Mouse (Mus musculus) midbrain, embryonic 16.5 days (tissue): Measurements from ENCODE around the gene B4galt2. TPM values are rescaled to one million over a fixed set of nuclear protein-coding genes. Genes with fewer than 3 reads are reported as not detected.
A peak's percentile ranks its signal among the peaks of the same experiment; 100 is the strongest.

ENCODE experiments used
- ATAC-seq: fragments of 200-750 bp; cut with Nextera tagmentation; 2 replicates; pipeline ENCODE4 v1.8.0; 2017; ENCODE audit warnings: moderate TSS enrichment
- H3K27ac ChIP-seq: fragments of 300-500 bp; sonication (generic); 2 replicates; pipeline ENCODE4 v1.5.1; 2014; ENCODE audit warnings: mild to moderate bottlenecking, low read length, mixed read lengths
- H3K27me3 ChIP-seq: fragments of 300-500 bp; sonication (generic); 2 replicates; pipeline ENCODE4 v1.6.1; 2014; ENCODE audit warnings: low read depth, low read length, mixed read lengths; ENCODE audit not compliant: control insufficient read depth, insufficient read depth
- H3K36me3 ChIP-seq: fragments of 300-500 bp; sonication (generic); 2 replicates; pipeline ENCODE4 v1.6.1; 2014; ENCODE audit warnings: mild to moderate bottlenecking, low read length, moderate library complexity, mixed read lengths; ENCODE audit not compliant: control insufficient read depth, insufficient read depth
- H3K4me1 ChIP-seq: fragments of 300-500 bp; sonication (generic); 2 replicates; pipeline ENCODE4 v1.6.1; 2014; ENCODE audit warnings: mild to moderate bottlenecking, low read length, mixed read lengths; ENCODE audit not compliant: control insufficient read depth, insufficient read depth
- H3K4me2 ChIP-seq: fragments of 300-500 bp; sonication (generic); 2 replicates; pipeline ENCODE4 v1.6.1; 2014; ENCODE audit warnings: mild to moderate bottlenecking, low read length, mixed read lengths
- H3K4me3 ChIP-seq: fragments of 300-500 bp; sonication (generic); 2 replicates; pipeline ENCODE4 v1.5.1; 2014; ENCODE audit warnings: low read depth, mild to moderate bottlenecking, low read length, moderate library complexity, mixed read lengths
- H3K9ac ChIP-seq: fragments of 300-500 bp; sonication (generic); 2 replicates; pipeline ENCODE4 v1.6.1; 2014; ENCODE audit warnings: low read depth, low read length, mixed read lengths
- H3K9me3 ChIP-seq: fragments of 300-500 bp; sonication (generic); replicated peaks from 2 replicates; pipeline ENCODE4 v1.6.1; 2014; ENCODE audit warnings: mild to moderate bottlenecking, low read length, mixed read lengths; ENCODE audit not compliant: control insufficient read depth, poor library complexity, severe bottlenecking
- WGBS: fragments of 180-500 bp; shearing (Covaris S2); extraction: QIAGEN DNeasy Blood & Tissue Kit; methylation state at CpG from one replicate; pipeline ENCODE4 v1.1.7; 2014; 5-methylcytosine and 5-hydroxymethylcytosine counted together
- polyA plus RNA-seq: library from polyadenylated mRNA; unstranded; fragments of >200 nt; fragmentation: Nextera tagmentation; extraction: Ambion mirVana; gene quantifications from 2 replicates; pipeline ENCODE4 v1.2.1, GENCODE M21; 2015

The B4galt2 gene
- polyA plus RNA-seq, 1 experiment from 2014 or later, result 65.5 TPM

DNA sequence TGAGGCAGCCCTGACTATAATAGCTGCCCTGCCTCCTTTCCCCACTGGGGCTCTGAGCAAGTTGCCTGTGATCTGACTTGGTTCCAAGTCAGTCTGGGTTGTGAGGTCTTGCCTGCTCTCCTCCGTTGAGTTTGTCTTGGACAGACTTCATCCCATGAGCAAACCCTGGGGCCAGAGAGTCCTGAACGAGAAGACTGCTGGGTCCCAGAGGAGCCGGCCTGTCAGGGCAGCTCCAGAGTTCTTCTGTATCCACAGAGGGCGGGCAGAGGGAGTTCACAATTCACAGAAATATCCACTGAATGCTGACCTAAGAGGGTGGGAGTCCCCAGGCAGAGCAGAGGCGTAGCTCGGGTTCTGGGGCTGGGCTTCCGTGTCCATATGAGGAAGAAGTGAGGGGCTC is 32.4 kb downstream of the B4galt2 start:
- H3K4me1 ChIP-seq, result peaks cover 4% of the 10 kb centered on the region; the same call in 1 of the 2 replicates
- H3K36me3 ChIP-seq, result no peaks in the 10 kb centered on the region
- no peak overlapping the region; the same call in 1 of the 2 replicates for H3K27ac ChIP-seq
- no peak for ATAC-seq
- 74% methylated on average over 7 of the region's 7 CpGs for WGBS
- no peaks in the 10 kb centered on the region for H3K9me3 ChIP-seq
- no peak overlapping the region for H3K4me3 ChIP-seq
- H3K9ac ChIP-seq, result no peak overlapping the region
- H3K27me3 ChIP-seq, result no peaks in the 10 kb centered on the region
- H3K4me2 ChIP-seq, result no peak overlapping the region

DNA sequence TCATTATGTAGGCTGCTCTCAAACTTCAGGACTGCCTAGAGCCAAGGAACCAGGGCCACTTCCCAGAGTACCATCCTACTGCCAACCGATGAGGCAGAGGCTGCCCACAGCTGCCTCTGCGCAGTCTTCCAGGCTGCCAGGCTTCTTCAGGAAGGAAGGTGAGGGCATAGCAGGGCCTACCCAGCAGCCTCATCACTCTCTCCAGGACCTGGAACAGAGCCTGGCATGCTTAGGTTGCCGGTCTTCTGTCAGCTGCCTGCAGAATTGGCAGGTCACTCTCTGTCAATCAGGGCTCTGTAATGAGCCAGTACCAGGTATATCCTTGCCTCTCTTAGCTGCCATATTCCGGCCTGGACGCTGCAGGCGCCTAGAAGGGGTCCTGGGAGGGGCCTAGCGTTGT is 33.1 kb downstream of the B4galt2 start:
- no peak for ATAC-seq
- Histone ChIP-seq H3K9me3 (no peaks in the 10 kb centered on the region), H3K27ac (peak overlapping the region; percentile 45; the same call in 1 of the 2 replicates), H3K27me3 (no peaks in the 10 kb centered on the region), H3K4me3 (no peak overlapping the region), H3K4me1 (peaks cover 4% of the 10 kb centered on the region; the same call in 1 of the 2 replicates), H3K4me2 (no peak overlapping the region), H3K36me3 (no peaks in the 10 kb centered on the region), H3K9ac (no peak overlapping the region)
- WGBS, result 78% methylated on average over 7 of the region's 7 CpGs

DNA sequence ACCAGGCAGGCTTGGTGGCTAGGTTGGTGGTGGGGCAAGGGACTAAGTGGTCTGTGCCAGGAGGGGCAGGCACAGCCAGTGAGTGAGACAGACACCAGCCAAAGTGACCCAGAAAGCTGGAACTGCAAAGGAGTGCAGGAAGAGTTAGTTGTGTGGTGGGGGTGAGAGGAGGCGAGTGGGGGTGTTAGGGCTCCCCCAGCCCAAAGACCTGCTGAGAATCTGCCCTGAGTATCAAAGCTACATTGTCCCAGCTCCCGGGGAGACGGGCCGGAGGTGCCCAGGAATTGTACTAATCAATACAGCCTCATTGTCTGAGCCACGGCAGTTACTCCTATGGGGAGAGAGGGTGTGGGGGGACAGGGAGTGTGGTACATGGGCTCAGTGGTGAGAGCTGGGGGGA is 33.8 kb downstream of the B4galt2 start:
- peak; percentile 75 for ATAC-seq
- Histone ChIP-seq H3K36me3 (no peaks in the 10 kb centered on the region), H3K9ac (peak overlapping the region; percentile 37), H3K27me3 (no peaks in the 10 kb centered on the region), H3K4me2 (no peak overlapping the region), H3K4me3 (no peak overlapping the region), H3K4me1 (peaks cover 4% of the 10 kb centered on the region; the same call in 1 of the 2 replicates), H3K9me3 (no peaks in the 10 kb centered on the region), H3K27ac (0 out of 2 replicates have a peak overlapping the region, but pooled peaks have one; percentile 47)
- 16% methylated on average over 5 of the region's 5 CpGs for WGBS

DNA sequence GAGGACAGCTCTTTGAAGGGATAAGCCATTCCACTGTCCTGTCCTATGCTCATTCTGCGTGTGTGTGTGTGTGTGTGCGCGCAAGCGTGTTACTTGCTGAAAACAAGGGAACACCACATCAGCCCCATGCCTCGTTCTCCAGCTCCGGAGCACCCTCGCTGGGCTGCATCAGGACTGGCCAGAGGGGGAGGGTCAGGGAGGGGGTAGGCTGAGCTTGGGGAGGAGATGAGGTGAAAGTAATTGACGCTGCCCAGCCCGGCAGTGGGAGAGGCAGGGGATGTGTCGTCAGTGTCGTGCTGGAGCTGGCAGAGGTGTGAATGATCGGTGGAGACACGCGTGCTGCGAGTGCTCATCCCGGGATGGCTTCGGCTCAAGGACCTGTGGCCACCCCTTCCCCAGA is 34.2 kb downstream of the B4galt2 start:
- no peak; the same call in 1 of the 2 replicates for ATAC-seq
- Histone ChIP-seq H3K9me3 (no peaks in the 10 kb centered on the region), H3K4me1 (peaks cover 4% of the 10 kb centered on the region; the same call in 1 of the 2 replicates), H3K9ac (peak overlapping the region; percentile 37), H3K4me3 (no peak overlapping the region), H3K27me3 (no peaks in the 10 kb centered on the region), H3K4me2 (no peak overlapping the region), H3K27ac (peak overlapping the region; percentile 47), H3K36me3 (no peaks in the 10 kb centered on the region)
- 46% methylated on average over 17 of the region's 17 CpGs for WGBS

DNA sequence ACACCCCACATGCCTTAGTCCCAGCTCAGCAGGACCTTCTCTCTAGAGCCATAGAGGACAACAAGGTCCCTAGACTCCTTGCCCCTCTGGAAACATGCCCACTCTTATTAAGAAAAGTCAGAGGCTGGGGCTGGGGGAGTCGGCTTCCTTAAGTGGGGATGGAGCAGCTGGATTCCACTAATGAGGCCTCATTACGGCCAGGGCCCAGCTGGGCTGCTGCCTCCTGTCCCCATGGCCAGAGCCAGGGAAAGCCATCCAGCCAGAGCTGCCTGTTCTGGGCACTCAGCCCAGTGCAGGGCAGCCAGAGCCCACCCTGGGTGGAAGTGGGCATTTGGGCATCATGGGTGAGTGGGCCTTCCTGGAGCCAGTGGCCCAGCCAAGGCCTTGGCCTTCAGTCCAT is 36.3 kb downstream of the B4galt2 start:
- ATAC-seq, result peak; percentile 50; the same call in 1 of the 2 replicates
- H3K9me3 ChIP-seq, result no peaks in the 10 kb centered on the region
- H3K9ac ChIP-seq, result no peak overlapping the region
- WGBS, result 30% methylated on average over 2 of the region's 2 CpGs
- no peak overlapping the region for H3K4me2 ChIP-seq
- H3K4me3 ChIP-seq, result no peak overlapping the region
- H3K4me1 ChIP-seq, result peaks cover 4% of the 10 kb centered on the region; the same call in 1 of the 2 replicates
- no peak overlapping the region for H3K27ac ChIP-seq
- no peaks in the 10 kb centered on the region for H3K36me3 ChIP-seq
- no peaks in the 10 kb centered on the region for H3K27me3 ChIP-seq

DNA sequence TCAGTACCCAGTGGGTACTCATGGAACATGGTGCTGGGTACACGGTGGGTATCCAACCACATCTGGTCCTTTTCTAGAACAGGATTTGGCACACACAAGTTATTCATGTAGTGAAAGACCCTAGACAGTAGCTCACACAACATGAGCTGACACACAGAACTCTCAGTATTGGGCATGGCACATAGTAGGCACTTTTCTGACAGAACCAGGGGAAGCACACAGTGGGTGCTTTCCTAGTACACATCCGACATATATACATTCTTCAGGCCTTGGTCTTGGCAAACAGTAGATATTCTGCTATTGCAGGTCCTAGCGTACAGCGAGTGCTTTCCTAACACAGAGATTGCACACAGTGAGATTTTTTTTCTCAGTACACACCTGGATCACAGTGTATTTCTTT is 37.0 kb downstream of the B4galt2 start:
- Histone ChIP-seq H3K4me3 (no peak overlapping the region), H3K4me2 (no peak overlapping the region), H3K27me3 (no peaks in the 10 kb centered on the region), H3K36me3 (no peaks in the 10 kb centered on the region), H3K9me3 (no peaks in the 10 kb centered on the region), H3K4me1 (peaks cover 4% of the 10 kb centered on the region; the same call in 1 of the 2 replicates), H3K9ac (no peak overlapping the region), H3K27ac (no peak overlapping the region)
- 97% methylated on average over 4 of the region's 4 CpGs for WGBS
- no peak for ATAC-seq

DNA sequence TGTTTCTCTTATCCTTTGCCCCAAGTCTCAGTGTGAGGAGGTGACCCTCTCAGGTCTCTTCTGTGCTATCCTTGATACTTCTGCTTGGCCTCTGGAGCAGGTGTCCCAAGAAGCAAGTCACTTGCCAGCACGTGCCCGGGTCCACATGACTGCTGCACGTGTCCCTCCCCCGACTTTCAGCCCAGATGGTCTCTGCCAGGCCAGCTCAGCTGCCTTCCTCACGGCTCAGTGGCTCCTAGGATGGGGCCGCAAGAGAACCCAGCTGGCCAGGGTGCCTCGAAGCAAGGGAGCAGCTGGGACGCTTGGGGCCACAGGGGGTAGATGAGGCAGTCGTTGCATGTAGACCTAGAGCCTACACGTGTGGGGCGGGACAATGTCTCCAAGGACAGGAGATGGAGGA is 38.0 kb downstream of the B4galt2 start:
- Histone ChIP-seq H3K4me1 (peaks cover 4% of the 10 kb centered on the region; the same call in 1 of the 2 replicates), H3K4me3 (no peak overlapping the region), H3K36me3 (no peaks in the 10 kb centered on the region), H3K9ac (no peak overlapping the region), H3K9me3 (no peaks in the 10 kb centered on the region), H3K27ac (no peak overlapping the region), H3K4me2 (no peak overlapping the region), H3K27me3 (no peaks in the 10 kb centered on the region)
- no peak for ATAC-seq
- 69% methylated on average over 11 of the region's 11 CpGs for WGBS

DNA sequence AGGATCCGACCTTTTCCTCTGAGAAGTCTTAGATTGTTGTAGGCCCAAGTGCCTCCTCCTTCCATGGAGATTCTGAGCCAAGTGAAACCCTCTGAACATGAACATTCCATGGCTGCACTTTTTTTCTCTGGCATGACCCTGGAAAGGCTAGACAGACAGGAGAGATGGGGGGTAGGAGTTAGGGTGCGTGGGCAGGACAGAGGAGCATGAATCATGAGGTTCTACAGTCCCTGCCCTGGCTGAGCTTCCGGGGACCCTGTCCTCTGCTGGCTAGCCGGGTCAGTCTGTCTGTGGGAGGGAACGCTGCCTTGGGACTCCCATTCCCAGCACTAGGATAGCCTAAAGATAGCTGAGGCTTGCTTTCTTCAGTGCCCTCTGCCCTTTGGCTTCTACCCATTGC is 38.8 kb downstream of the B4galt2 start:
- no peak overlapping the region for H3K4me2 ChIP-seq
- 89% methylated on average over 5 of the region's 5 CpGs for WGBS

DNA sequence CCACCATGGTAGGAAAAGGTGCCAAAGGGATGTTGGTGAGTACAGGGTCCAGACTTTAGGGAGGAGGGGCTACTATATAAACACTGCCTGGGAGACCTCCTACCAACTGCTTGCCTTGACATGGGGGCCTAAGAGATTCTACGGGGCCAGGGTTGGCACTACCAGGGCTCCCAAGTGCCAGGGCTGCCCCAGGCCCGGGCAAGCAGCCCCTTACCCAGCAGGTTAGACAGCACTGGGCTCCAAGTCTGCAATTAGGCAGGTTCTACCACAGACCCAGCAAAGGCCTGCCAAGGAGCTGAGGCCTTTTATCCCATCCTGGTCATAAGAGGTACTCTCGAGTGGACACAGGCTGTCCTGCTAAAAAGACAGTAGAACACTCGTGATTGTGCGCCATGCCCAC is 40.2 kb downstream of the B4galt2 start:
- Histone ChIP-seq H3K27me3 (no peaks in the 10 kb centered on the region), H3K4me3 (no peak overlapping the region), H3K4me2 (no peak overlapping the region), H3K36me3 (no peaks in the 10 kb centered on the region), H3K9ac (no peak overlapping the region), H3K27ac (no peak overlapping the region), H3K9me3 (no peaks in the 10 kb centered on the region), H3K4me1 (no peaks in the 10 kb centered on the region)
- WGBS, result 92% methylated on average over 5 of the region's 5 CpGs
- no peak for ATAC-seq

More for the DNA sequence above, 38.8 kb downstream of the B4galt2 start:
- ATAC-seq, result no peak
- H3K4me3 ChIP-seq, result no peak overlapping the region
- H3K27me3 ChIP-seq, result no peaks in the 10 kb centered on the region
- no peaks in the 10 kb centered on the region for H3K9me3 ChIP-seq
- H3K4me1 ChIP-seq, result peaks cover 4% of the 10 kb centered on the region; the same call in 1 of the 2 replicates
- H3K36me3 ChIP-seq, result no peaks in the 10 kb centered on the region
- no peak overlapping the region for H3K9ac ChIP-seq
- H3K27ac ChIP-seq, result no peak overlapping the region
